Mouse (Mus musculus) CD4-positive, CD25-positive, alpha-beta regulatory T cell, adult 2 months (primary cell): ENCODE measurements around the gene Rnf169.

Experiments used
- DNase-seq: peaks from one replicate; pipeline ENCODE4 v3.0.0-alpha.2; 2012; ENCODE audit warnings: low read depth, low spot score

Gene Rnf169

DNA sequence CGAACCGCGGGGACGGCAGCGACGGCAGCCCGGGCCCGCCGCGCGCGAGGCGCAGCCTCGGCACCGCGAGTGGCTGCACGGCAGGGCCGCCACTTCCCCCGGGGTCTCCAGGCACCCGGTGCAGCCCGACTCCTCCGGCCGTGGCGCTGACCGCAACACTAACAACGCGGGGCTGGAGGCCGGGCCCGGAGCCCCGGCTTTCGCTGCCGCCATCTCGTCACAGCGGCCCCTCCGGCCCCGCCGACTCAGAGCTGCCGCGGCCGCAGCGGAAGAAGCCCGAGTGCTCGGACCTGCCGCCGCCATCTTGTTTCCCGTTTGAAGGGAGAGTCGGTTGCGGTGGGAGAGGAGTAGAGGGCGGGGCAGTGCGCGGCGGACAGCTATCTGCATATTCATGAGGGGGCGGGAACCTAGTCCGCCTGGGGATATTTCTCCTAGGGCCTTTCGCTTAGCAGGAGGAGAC, at the start of gene Rnf169:
Gene Rnf169 (minus strand): TSS at position 317 of the 460 bp plus-strand sequence.
- DNase-seq: peak; percentile 93

DNA sequence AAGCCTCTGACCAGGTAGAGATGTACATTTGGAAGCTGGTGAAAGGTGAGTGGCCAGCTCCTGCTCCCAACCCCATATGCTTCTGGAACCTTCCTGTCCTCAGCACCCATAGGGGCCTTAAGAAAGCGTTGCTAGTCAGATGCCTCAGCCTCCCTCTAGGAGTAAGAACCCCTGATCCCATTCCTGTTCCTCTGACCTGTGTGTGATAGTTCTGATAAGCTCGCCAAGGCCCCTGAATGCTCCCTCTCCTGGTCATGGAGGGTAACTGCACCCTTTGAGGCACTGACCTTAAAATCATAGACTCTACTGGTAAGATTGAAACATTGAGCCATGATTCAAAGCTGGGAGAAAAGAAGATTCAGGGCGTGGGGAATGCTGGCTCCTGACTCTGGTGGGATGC, 49.1 kb upstream of the Rnf169 start:
- peak; percentile 31 for DNase-seq

DNA sequence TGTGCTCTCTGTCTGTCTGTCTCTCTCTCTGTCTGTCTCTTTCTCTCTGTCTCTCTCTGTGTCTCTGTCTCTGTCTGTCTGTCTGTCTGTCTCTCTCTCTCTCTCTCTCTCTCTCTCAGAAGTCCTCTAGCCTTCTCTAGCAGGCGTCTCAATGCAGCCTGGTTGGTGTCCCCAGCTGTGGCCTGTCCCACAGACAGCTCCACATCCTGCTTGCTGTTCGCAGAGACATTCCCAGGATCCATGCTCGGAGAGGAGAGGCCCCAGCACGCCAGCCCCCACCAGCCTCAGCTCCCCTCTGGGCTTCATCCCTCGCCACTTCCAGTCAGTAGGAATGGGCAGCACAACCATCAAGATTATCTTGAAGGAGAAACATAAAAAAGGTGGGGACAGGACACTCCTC, 47.1 kb upstream of the Rnf169 start:
- no peak for DNase-seq

DNA sequence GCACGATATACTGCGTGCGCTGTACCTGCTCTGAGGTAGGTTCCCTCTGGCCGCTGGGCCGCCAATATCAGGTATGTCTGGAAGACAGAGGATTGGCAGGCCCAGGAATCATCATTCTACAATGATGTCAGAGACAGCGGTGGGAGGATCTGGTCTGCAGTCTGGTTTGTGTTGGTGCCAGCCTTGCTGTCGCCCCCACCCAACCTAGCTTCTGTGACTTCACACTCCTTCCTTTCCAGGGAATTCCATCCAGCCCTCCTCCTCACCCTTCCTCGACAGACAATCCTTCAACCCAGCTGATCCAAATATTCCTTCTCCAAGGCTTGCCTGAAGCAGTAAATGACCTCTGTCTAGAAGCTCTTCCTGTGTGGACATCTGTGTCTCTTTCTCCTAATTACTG, 36.8 kb upstream of the Rnf169 start:
- DNase-seq: no peak

DNA sequence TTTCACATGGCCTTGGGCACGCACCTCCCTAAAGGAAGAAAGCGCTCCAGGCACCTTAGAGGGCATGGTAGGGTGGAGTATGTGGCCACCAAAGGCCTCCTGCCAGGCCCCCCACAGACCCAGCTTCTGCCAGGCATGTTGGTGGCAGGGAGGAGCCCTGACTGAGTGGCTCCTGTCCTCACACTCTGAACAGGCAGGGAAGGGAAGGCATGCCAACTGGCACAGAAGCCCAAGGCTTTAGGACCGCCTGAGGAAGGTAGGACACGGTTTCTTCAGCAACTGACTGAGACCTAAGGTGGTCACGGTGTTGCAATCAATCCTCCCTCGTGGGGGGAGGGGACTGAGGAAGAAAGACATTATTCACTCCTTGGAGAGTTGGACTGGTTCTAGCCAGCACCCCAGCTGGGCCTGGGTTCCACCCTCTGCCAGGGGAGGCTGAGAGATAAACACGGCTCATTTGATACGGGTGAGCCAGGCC, 33.9 kb upstream of the Rnf169 start:
- no peak for DNase-seq

DNA sequence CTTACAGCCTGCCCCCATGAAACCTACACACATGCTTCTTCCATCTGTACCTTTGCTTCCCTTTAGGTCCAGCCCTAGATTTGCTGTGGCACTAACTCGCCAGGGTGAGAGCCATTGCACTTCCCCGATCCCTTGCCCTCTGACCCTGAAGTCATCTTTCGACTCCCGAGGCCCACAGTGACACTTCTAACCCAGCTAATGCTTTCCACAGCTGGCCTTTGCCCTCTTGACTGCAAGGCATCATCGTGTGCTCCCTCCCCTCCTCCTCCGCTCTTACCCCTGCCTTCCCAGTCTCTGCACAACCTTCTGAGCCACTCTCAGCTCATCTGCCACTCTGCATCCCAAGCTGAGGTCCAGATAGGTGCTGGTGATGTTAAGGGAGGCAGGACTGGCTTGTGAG, 32.3 kb upstream of the Rnf169 start:
- DNase-seq: no peak

DNA sequence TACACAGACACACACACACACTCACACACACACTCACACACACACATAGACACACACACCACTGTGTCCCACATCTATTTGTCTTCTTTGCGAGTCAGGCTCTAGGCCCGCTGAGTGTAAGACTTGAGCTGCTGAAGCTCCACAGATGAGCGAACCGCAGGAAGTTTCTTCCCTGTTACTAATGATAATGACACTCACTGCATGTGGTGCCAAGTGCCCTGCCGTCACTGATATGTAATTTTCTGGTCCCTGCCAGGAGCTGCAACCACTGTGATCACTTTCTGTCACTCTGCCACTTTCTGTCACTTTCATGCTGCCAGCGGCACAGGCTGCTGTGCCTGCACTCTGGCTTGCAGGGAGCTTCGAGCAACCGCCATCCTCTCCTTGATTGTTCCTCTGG, 31.8 kb upstream of the Rnf169 start:
- DNase-seq: no peak

DNA sequence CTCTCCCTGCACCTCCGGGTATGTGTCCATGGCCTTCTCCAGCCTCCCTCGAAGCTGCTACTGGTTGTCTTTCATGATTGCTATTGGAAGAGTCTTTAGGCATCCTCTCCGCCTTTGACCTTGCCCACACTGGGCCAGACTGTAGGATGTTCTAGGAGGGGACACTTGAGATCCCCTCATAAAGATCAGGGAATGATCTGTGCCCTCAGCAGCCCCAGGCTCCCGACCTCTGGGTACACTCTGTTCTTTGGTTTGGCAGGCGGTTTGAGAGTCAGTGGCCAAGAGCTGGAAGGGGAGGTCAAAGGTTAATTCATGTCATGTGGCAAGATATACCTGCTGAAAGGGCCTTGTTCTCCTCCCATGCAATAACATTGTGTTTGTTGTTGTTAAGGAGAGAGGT, 30.5 kb upstream of the Rnf169 start:
- DNase-seq: no peak

DNA sequence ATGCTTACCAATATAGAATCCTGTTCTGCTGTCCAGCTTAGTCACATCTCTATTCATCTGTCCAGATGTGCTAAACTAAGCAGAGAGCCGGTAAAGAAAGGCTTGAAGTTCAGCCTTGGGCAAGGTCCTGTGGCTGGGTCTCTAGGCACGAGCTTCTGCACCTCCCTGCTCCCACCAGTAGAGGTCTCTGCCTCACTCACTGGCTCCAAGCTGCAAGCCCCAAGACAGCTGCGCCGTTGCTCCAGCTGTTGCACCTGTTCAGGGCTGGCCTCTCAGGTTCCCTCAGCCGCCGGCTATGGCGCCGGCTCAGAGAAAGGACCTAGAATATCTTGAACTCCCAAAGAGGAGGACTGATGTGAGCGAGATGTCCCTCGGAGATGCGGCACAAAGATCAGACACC, 29.4 kb upstream of the Rnf169 start:
- DNase-seq: peak; percentile 77

DNA sequence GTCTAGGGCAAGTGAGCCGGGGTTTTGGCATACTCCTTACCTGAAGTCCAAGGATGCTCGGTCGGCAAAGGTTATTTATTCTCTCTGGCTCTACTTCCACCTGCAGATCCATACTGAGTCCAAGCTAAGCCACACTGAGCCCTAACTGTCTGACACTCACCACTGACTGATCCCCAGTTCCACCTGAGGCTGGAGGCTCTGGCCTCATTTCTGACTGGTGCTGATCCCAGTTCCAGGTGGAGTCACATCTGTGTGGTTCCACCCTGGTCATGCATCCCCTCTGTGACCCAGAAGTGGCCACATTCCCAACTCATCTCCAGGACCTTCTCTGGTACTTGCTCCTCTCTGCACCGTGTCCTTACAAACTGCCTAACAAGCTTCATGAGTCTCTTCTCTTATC, 28.5 kb upstream of the Rnf169 start:
- DNase-seq: no peak

DNA sequence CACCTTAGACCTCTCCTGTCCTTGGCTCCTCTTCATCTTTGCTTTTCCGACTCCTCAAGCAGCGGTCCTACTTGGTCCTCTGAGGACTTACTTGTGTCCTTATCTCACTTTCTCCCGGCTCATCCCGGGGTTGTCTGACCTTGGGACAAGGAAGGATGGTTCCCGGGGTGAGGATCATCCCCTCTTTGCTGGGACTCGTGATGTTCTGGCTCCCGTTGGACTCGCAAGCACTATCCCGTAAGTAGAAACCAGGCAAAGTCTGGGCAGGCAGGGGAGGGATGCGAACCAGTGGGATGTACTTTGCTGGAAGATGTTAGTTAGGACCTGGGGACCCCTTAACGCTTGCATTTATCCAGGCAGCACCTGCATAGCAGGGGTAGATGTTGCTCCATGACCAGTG, 26.2 kb upstream of the Rnf169 start:
- DNase-seq: no peak

DNA sequence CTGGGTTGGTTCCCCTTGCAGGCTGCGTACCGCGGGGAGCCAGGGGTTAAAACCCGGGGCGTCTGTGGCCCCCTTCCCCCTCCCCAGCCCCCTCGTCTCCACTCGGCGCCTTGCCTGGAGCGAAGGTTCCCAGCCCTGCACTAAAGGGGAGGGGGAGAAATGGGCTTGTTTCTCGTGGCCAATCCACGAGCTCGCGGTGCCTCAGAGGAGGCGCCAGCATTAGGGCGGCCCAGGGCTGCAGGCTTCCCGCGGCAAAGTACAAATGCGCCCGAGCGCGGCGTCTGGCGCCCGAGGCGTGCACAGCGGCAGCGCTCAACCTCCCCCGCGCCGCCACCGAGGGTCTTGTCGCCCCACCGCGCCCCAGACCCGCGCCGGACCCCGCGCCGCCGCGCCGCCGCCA, 25.5 kb upstream of the Rnf169 start, which contains the start of gene Chrdl2:
Gene Chrdl2 (plus strand): TSS at position 383 of the 400 bp plus-strand sequence.
- no peak for DNase-seq

DNA sequence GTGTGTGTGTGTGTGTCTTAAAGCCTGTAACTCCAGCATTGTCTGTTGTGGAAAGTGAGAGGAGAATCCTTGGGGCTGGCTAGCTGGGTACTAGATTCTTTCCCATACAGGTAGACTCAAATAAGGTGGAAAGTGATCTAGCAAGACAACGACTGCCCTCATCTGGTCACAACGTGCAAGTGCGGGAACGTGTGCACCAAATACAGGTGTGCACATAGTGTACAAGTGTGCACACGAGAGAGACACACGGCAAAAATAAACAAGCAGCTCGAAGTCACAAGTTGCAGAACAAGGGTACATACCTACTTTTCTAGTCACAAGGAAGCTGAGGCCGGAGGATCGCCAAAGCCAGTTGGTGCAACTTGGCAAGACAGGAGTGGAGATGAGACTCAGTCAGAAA, 23.5 kb upstream of the Rnf169 start:
- peak; percentile 61 for DNase-seq

DNA sequence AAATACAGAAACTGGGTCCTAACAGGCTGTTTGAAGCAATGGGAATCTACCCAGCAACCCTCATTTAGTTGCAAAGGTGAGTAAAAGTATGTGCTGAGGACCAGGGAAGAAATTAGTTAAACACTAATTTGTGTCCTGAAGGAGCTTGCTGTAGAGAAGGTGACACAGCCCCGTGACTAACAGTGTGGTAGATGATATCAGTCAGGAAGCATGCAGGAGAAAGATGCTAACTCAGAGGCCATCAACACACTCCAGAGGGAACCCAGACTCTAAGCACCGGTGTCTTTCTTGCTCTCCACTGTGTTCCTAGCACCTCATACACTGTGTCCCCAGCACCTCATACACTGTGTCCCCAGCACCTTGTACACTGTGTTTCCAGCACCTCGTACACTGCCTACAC, 18.4 kb upstream of the Rnf169 start:
- DNase-seq: no peak

DNA sequence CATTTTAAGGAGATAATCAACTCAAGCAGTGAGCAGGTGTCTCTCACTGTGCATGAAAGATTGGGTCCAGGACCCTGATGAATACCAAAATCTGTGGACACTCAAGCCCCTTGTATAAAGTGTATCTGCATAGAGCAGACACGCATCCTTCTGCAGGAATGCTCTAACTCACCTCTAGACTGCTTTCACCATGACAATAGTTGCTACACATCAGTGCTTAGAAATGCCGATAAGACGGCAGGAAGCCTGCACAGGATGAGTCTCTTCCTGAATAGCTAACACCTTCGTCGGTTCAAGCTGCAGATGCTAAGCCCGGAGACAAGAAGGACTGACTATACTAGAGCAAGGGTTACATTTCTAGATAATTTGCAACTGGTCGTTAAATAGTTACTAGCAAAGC, 14.9 kb upstream of the Rnf169 start:
- no peak for DNase-seq

DNA sequence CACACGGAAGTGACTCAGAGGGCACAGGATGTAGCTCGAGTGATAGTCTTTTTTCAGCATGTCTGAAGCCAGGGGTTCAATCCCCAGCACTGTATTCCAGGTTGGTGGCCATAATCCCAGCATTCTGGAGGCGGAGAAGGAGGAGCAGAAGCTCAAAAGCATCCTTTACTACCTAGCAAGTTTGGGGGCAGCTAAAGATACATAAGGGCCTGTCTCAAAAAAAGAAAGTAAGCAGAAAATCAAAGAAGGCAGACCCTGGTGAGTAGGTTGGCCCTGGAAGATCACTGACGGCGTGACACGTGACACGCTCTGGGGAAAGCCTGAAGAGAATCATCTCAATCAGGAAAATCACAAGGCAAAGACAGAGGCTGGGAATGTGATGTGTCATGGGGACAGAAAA, 12.9 kb upstream of the Rnf169 start:
- DNase-seq: no peak

DNA sequence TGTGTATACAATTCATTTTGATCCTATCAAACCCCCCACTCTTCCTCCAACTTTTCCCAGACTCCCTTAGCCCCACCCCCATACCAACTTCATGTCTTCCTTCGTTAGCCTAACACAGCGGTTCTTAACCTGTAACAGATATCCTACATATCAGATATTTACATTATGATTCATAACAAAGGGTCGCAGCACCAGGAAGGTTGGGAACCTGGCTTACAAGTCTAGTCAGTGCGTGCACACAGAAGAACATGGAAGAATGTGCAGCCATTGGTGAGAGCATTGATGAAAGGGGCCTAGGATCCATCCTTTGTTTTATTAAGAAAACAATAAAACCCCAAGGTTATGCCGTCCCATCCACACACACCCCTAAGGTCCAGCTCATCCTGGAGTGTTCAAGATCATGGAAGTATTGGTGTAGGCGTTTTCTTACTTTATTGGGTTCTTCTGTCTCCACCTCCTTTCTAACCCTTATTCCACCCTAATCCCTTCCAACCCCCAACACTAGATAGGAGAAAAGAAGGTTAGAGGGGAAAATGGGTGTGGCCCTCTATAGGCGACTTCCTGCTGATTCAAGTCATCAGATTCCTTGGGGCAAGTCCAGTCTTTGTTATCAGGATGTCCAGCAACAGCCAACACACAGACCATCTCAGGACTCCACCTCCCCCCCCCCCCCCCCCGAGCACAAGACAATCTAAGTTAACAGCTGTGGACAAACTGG, 10.9 kb upstream of the Rnf169 start:
- no peak for DNase-seq

DNA sequence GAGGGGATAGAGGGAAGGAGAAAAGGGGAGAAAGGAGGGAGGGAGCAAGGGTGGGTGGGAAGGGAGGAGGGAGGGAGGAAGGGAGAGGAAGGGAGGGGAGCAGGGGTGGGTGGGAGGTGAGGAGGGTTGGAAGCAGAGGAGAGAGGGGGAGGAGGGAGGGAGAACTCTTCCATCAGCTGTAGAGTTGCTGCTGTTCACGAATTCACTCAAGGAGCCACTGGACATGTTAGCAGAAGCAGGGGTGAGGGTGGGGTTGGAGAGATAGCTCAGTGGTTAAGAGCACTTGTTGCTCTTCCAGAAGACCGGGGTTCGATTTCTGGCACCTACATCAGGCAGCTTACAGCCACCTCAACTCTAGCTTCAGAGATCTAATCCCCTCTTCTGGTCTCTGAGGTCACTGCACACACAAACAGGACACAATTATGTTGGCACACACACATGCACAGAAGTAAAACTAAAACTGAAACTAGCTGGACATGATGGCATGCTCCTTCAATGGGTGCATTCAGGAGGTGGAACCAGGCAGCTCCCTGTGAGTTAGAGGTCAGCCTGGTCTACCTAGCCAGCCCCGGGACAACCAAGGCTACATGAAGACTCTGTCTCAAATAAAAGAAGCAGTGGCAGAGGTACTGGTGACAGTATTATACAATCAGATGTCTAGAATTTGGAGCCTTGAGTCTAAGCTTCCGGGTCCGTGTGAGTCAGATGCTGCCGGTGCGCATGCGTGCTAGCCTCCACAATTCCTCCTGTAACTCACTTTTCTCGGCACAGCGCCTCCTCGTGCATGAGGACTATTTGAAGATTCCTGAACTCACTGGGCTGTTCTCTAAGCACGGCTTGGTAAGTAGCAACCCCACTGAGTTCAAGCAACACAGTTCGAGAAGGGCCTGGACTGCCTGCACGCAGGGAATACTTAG, 9.9 kb upstream of the Rnf169 start:
- DNase-seq: peak; percentile 33

DNA sequence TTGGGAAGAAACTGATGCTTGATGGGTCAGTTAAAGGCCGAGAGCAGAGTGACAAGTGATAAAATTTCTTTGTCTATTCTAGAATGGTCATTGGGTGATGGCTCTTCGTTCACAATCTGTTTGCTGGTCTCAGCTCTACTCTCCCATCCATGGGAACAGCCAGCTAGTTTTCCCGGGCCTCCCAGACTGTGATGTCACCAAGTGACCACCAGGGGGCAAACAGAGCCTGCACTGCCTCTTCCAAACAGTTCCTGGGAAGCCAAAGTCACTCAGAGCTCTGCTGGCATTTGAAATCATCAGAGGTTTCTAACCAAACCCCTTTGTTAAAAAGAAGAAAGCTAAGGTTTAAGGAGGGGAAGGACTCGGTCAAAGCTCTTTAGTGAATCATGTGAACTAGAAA, 8.5 kb upstream of the Rnf169 start:
- DNase-seq: peak; percentile 66

DNA sequence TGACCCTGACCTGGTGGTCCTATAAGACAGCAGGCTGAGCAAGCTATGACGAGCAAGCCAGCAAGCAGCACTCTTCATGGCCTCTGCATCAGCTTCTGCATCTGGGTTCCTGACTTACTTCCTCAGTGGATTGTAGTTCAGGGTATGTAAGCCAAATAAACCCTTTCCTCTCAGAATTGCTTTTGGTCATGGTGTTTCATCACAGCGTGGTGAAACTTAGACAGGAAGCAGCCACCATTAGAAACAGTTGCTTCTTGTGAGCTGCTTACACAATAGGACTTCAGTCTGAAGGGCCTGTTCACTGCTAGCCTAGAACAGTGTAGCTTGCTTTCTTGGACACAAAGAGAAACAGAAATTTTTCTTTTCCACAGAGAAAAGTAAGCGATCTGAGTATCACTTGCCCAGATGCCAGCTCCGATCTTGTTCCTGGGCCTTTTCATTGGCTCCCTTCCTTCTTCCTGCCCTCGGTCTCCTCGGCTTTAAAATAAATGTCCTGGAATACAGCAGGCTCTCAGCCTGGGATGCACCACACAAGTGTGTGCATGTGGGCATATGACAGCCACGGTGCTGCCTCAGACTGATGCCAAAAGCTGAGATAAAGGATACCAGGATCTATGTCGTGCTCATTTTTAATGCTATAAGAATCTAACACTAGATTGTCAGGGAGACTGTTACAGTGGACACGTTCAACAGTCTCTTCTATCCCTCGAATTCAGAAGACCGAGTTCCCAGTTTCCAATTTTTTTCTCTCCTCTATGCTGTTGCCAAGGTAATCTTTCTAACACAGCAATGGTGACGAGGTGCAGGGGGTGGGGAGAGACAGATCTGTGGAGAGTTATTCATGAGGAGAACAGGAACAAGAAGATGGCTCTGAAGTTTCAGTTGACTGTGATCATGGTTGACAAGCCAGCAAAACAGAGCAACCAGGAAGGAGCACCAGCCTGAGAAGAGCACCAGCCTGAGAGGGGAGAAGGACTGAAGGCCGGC, 2.3 kb upstream of the Rnf169 start:
- DNase-seq: no peak

DNA sequence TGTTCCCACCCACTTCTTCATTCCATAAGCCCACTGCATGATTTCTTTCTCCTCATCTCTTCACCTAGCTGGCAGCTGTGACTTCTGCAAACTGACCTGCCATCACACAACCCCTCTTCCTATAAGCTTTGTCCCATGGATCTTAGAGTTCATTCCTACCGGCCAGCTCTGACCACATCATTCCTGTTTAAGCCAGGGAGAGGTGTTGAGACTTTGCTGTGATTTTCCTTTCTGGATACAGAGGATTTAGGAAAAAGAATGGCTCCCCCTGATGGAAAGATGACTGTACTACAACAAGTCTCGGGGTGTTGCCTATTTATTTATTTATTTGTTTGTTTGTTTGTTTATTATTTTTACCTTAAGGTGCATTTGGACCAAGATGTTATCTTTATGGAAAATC, 1.1 kb upstream of the Rnf169 start:
- peak; percentile 60 for DNase-seq
